Mouse (Mus musculus): Measurements from ENCODE around the gene Ncf4. TPM values are rescaled to one million over a fixed set of nuclear protein-coding genes. Genes with fewer than 3 reads are reported as not detected.

Ncf4 gene
- 2.6 and 3.2 TPM in 2 replicates for polyA plus RNA-seq (2016; fragmentation: Nextera tagmentation; extraction: Ambion mirVana)

- Histone ChIP-seq H3K4me2 (no peak within 1 kb of the TSS), H3K9me3 (no peaks in the 10 kb centered on the region), H3K36me3 (replicated peaks) (no peaks in the 10 kb centered on the region), H3K4me1 (no peaks in the 10 kb centered on the region), H3K27ac (no peak within 1 kb of the TSS), H3K4me3 (replicated peaks) (no peak within 1 kb of the TSS), H3K27me3 (no peaks in the 10 kb centered on the region), H3K9ac (no peak within 1 kb of the TSS; the same call in 1 of the 2 replicates)
- 81% methylated on average over 7 of the region's 7 CpGs for WGBS
- no peak for ATAC-seq (ENCODE audit: low FRiP score)
These were observed at the start of gene Ncf4 for GRCm38 (mm10) chr15:78244695-78245492. Gene Ncf4, plus strand, starts transcription at chr15:78244801.

DNA sequence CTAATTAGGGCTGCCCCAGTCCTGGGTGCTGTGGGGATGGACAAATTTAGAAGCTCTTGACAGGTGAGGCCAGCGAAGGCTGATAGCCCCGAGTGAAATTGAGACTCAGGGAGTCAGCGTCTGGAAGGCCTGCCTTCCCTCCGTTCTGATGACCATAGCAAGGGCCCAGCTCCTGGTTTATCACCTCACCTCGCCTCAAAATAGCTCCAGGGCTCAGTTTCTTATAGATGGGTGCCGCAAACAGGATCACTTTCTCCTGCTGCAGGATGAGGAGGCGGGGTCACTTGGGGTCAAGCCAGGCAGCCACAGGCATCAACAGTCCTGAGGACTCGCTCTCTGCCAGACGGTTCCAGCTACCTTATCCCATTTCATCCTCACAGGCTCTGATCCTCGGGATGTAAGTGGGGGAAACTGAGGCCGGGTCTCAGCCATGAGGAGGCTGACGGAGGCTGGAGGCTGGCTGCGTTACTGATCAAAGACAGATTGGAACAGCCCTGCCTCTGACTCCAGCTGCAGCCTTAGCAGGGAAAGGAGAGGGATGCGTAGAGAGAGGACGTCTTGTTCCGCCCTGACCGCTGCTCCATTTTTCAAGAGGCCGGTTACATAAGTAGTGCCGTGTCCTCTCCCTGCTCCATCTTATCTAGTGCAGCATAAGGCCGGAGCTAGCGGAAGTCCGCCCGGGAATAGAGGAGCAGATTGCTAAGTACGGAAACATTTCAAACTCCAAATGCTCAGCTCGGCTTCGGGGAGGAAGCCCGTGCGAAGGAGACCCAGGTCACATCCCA is 49.3 kb upstream of the Ncf4 start:
- H3K4me2 ChIP-seq: no peak overlapping the region
- 81% methylated on average over 28 of the region's 28 CpGs for WGBS
- ATAC-seq (ENCODE audit: low FRiP score): no peak
- H3K36me3 ChIP-seq (replicated peaks): no peaks in the 10 kb centered on the region
- H3K27ac ChIP-seq: no peak overlapping the region
- no peak overlapping the region for H3K9ac ChIP-seq
- no peaks in the 10 kb centered on the region for H3K4me1 ChIP-seq
- peaks cover 4% of the 10 kb centered on the region; the same call in 1 of the 2 replicates for H3K27me3 ChIP-seq
- H3K9me3 ChIP-seq: no peaks in the 10 kb centered on the region
- no peak overlapping the region for H3K4me3 ChIP-seq (replicated peaks)

DNA sequence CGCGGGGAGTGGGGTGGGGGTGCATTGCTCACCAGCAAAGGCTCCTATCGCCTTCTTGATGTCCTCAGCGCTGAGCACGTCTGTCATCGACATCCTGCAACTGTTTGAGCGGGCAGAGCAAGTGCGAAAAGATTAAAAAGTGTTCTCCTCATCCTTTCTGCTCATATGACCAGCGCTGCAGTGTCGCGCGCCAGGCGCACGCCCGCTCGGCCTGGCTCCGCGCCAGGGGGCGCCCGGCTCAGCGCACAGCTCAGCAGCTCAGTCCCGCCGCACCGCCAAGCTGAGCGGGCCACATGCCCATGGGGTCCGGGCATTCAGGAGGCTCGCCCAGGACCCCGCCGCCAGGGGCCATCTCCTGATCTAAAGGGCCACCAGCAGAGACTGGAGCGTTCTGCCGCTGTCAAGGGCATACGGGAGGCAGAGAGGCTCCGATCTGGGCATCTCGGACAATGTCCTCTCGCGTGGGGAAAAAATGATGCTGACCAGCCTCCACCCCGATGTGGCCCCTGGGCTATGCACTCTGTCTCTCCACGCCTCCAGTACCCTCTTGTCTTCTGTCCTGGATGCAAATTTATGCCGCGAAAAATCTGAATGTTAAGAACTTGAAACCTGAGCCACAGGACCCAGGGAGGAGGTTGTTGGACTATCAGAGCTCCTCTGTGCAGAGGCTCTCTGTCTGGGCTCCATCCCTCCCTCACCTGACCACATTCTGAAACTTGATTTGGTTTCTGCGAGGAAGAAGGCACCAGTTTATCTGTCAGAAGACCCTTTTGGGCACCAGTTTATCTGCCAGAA is 40.4 kb upstream of the Ncf4 start:
- Histone ChIP-seq H3K4me1 (peaks cover 10% of the 10 kb centered on the region), H3K36me3 (replicated peaks) (no peaks in the 10 kb centered on the region), H3K27ac (no peak overlapping the region), H3K27me3 (peaks cover 63% of the 10 kb centered on the region), H3K4me3 (replicated peaks) (peak overlapping the region; percentile 30), H3K9ac (peak overlapping the region; percentile 46; the same call in 1 of the 2 replicates), H3K9me3 (no peaks in the 10 kb centered on the region), H3K4me2 (peak overlapping the region; percentile 57)
- peak; percentile 78 for ATAC-seq (ENCODE audit: low FRiP score)
- WGBS: 1% methylated on average over 41 of the region's 41 CpGs

- no peak for ATAC-seq (ENCODE audit: low FRiP score)
- no peaks in the 10 kb centered on the region for H3K36me3 ChIP-seq (replicated peaks)
- WGBS: 43% methylated on average over 3 of the region's 3 CpGs
- H3K4me1 ChIP-seq: peaks cover 10% of the 10 kb centered on the region
- H3K4me3 ChIP-seq (replicated peaks): no peak overlapping the region
- no peak overlapping the region for H3K27ac ChIP-seq
- H3K4me2 ChIP-seq: no peak overlapping the region
- peaks cover 59% of the 10 kb centered on the region for H3K27me3 ChIP-seq
- no peak overlapping the region for H3K9ac ChIP-seq
- no peaks in the 10 kb centered on the region for H3K9me3 ChIP-seq
These were observed 39.4 kb upstream of the Ncf4 start for GRCm38 (mm10) chr15:78205192-78205591.

GRCm38 (mm10) chr15:78206312-78206711 is 38.3 kb upstream of the Ncf4 start, which contains the start of gene Pvalb:
Gene Pvalb, minus strand, starts transcription at chr15:78206400.
- no peak within 1 kb of the TSS for H3K4me3 ChIP-seq (replicated peaks)
- no peak within 1 kb of the TSS for H3K4me2 ChIP-seq
- ATAC-seq (ENCODE audit: low FRiP score): no peak
- H3K27ac ChIP-seq: no peak within 1 kb of the TSS
- 96% methylated on average over 7 of the region's 7 CpGs for WGBS
- no peaks in the 10 kb centered on the region for H3K36me3 ChIP-seq (replicated peaks)
- peaks cover 56% of the 10 kb centered on the region for H3K27me3 ChIP-seq
- no peak within 1 kb of the TSS for H3K9ac ChIP-seq
- no peaks in the 10 kb centered on the region for H3K9me3 ChIP-seq
- peaks cover 10% of the 10 kb centered on the region for H3K4me1 ChIP-seq

DNA sequence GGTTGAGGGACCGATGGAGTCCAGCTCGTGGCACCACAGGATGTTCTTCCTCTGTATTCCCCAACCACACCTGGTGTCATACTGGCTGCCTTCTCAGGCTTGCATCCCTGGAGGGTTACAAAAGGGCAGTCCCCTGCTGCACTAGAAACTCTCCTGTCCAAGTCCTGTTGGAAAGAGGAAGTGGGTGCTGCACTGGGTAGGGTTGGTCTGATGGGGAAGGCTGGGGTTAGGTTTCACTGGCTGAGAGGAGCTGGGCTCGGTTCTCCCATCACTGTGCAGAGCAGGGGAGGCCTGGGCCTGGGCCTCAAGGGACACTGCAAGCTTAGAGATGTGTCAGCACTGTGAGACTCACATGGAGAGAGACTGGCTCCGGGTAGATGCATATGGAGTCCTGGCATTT is 34.4 kb upstream of the Ncf4 start:
- WGBS: 84% methylated on average over 4 of the region's 4 CpGs
- peaks cover 23% of the 10 kb centered on the region for H3K27me3 ChIP-seq
- H3K9me3 ChIP-seq: no peaks in the 10 kb centered on the region
- H3K4me1 ChIP-seq: no peaks in the 10 kb centered on the region
- no peak overlapping the region for H3K4me2 ChIP-seq
- no peak overlapping the region for H3K9ac ChIP-seq
- no peaks in the 10 kb centered on the region for H3K36me3 ChIP-seq (replicated peaks)
- H3K4me3 ChIP-seq (replicated peaks): no peak overlapping the region
- ATAC-seq (ENCODE audit: low FRiP score): no peak
- no peak overlapping the region for H3K27ac ChIP-seq

- no peaks in the 10 kb centered on the region for H3K9me3 ChIP-seq
- H3K27ac ChIP-seq: no peak overlapping the region
- no peak overlapping the region for H3K4me2 ChIP-seq
- ATAC-seq (ENCODE audit: low FRiP score): no peak
- no peak overlapping the region for H3K4me3 ChIP-seq (replicated peaks)
- H3K4me1 ChIP-seq: no peaks in the 10 kb centered on the region
- peaks cover 15% of the 10 kb centered on the region for H3K27me3 ChIP-seq
- WGBS: 90% methylated on average over 8 of the region's 8 CpGs
- no peaks in the 10 kb centered on the region for H3K36me3 ChIP-seq (replicated peaks)
- no peak overlapping the region for H3K9ac ChIP-seq
These were observed 33.2 kb upstream of the Ncf4 start for GRCm38 (mm10) chr15:78211367-78211766.

DNA sequence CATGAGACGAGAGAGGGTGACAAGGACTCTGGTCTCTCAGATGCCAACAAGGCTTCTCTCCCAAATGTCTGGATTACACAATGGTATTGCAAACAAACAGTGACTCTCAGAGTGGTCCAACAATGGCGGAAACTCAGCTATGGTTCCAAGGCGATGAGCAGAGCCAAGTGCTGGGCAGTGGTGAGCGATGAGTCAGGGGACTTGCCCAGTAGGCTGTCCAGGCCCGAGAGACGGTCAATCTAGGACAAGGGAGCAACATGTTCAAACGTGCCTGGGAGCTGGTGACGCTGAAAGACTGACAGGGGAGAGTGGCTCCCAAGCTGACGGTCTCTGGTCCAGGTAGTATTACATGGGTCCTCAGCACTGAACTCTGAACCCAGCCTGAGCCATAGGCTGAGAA is 29.3 kb upstream of the Ncf4 start:
- Histone ChIP-seq H3K4me2 (no peak overlapping the region), H3K27me3 (peaks cover 8% of the 10 kb centered on the region; the same call in 1 of the 2 replicates), H3K36me3 (replicated peaks) (no peaks in the 10 kb centered on the region), H3K27ac (no peak overlapping the region), H3K4me1 (no peaks in the 10 kb centered on the region), H3K9ac (no peak overlapping the region), H3K9me3 (no peaks in the 10 kb centered on the region), H3K4me3 (replicated peaks) (no peak overlapping the region)
- WGBS: 87% methylated on average over 9 of the region's 9 CpGs
- no peak for ATAC-seq (ENCODE audit: low FRiP score)

DNA sequence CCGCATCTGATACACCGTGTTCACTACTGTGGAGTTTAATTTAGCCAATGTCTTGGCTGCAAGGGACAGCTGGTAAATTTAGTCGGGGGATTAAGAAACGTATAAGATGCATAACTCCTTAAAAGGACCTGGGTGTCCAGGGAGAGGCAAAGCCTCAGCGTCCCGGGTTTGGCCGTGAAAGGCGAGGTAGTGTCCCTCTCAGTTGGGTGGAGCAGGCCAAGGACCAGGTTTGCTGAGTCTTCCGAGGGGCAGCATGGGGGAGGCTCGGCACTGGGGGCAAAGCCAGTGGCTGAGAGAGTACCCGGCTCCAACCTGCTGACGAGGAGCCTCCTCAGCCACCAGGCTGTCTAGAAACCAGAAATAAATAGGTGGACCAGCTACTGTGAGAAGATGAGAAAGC is 16.8 kb upstream of the Ncf4 start:
- Histone ChIP-seq H3K9me3 (no peaks in the 10 kb centered on the region), H3K4me1 (peaks cover 10% of the 10 kb centered on the region), H3K27me3 (no peaks in the 10 kb centered on the region), H3K4me3 (replicated peaks) (no peak overlapping the region), H3K27ac (no peak overlapping the region), H3K36me3 (replicated peaks) (no peaks in the 10 kb centered on the region), H3K9ac (no peak overlapping the region), H3K4me2 (no peak overlapping the region)
- ATAC-seq (ENCODE audit: low FRiP score): no peak
- WGBS: 84% methylated on average over 12 of the region's 12 CpGs

DNA sequence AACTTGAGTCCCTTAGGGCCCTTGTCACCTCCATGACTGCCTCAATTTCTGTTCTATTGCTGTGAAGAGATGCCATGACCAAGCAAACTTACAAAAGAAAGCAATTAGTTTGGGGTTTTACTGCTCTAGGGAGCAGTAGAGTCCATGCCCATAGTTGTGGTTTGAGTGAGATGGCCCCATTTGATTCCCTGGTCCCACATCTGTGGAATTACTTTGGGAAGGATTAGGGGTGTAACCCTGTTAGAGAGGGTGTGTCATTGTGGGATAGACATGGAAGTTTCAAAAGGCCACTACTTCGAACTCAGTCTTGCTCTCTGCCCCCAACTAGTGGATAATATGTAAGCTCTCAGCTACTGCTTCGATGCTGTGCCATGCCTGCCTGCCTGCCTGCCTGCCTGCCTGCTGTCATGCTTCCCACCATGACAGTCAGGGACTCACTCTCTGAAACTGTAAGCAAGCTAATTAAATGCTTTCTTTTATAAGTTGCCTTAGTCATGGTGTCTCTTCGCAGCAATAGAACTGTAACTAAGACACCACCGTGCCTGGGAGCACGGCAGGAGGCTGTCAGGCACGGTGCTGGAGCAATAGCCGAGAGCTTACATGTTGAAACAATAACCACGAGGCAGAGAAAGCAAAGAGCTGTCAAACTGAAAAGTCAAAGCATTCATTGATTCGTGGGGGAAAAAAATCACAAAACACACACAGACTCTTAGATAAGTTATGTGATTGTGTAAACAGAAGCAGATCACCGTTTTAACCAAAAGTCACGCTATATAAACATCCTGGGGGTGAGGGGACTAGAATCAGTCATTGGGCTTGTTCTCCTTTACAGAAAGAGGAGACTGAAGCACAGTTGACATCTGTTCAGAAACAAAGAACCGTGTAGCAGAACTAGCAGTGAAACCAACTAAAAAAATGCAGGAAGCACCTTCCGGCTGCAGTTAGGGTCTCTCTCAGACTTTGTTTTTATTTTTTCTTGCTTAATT is 13.0 kb upstream of the Ncf4 start:
- 47% methylated on average over 13 of the region's 13 CpGs for WGBS
- ATAC-seq (ENCODE audit: low FRiP score): no peak
- no peak overlapping the region for H3K9ac ChIP-seq

GRCm38 (mm10) chr15:78234823-78235509 is 9.6 kb upstream of the Ncf4 start:
- no peak overlapping the region for H3K9ac ChIP-seq
- no peaks in the 10 kb centered on the region for H3K9me3 ChIP-seq
- H3K27me3 ChIP-seq: peaks cover 6% of the 10 kb centered on the region; the same call in 1 of the 2 replicates
- WGBS: 74% methylated on average over 5 of the region's 5 CpGs
- H3K4me3 ChIP-seq (replicated peaks): no peak overlapping the region
- H3K4me1 ChIP-seq: peaks cover 10% of the 10 kb centered on the region
- H3K27ac ChIP-seq: no peak overlapping the region
- ATAC-seq (ENCODE audit: low FRiP score): no peak
- no peaks in the 10 kb centered on the region for H3K36me3 ChIP-seq (replicated peaks)
- H3K4me2 ChIP-seq: no peak overlapping the region

More for the DNA sequence above, 13.0 kb upstream of the Ncf4 start:
- Histone ChIP-seq H3K36me3 (replicated peaks) (no peaks in the 10 kb centered on the region), H3K27ac (no peak overlapping the region), H3K27me3 (0 out of 2 replicates have a peak, but pooled peaks cover 6% of the 10 kb centered on the region), H3K9me3 (no peaks in the 10 kb centered on the region), H3K4me1 (peaks cover 10% of the 10 kb centered on the region), H3K4me2 (no peak overlapping the region), H3K4me3 (replicated peaks) (no peak overlapping the region)
